Mouse (Mus musculus) olfactory bulb, adult 2 months (tissue): ENCODE data around the gene Fam78b.

Experiments
- CTCF ChIP-seq: fragments of 200-500 bp; IDR thresholded peaks from 2 replicates; pipeline ENCODE4 v1.5.1; 2012; ENCODE audit warnings: low read depth, mild to moderate bottlenecking, low read length, moderate library complexity; ENCODE audit not compliant: insufficient read depth
- POLR2A ChIP-seq: fragments of 200-500 bp; IDR thresholded peaks from 2 replicates; pipeline ENCODE4 v1.6.1; 2012; ENCODE audit warnings: mild to moderate bottlenecking, low read depth, low read length, moderate library complexity; ENCODE audit not compliant: insufficient read depth

GRCm38 (mm10) chr1:167102566-167102965 lies 101.3 kb downstream of the Fam78b start:
- no peak for TF ChIP-seq POLR2A
- TF ChIP-seq CTCF, result no peak
